Mouse (Mus musculus) adipocyte (in vitro differentiated cells): ENCODE measurements at regions not wholly inside any gene's neighbourhood (a gene's known extent, or its start where the extent isn't known, plus 50 kb on each side); places are given as distances from the start of the nearest gene placed in this dataset.

Experiments
- DNase-seq: peaks from one replicate; pipeline ENCODE4 v3.0.0-alpha.2; 2016; ENCODE audit warnings: low spot score

DNA sequence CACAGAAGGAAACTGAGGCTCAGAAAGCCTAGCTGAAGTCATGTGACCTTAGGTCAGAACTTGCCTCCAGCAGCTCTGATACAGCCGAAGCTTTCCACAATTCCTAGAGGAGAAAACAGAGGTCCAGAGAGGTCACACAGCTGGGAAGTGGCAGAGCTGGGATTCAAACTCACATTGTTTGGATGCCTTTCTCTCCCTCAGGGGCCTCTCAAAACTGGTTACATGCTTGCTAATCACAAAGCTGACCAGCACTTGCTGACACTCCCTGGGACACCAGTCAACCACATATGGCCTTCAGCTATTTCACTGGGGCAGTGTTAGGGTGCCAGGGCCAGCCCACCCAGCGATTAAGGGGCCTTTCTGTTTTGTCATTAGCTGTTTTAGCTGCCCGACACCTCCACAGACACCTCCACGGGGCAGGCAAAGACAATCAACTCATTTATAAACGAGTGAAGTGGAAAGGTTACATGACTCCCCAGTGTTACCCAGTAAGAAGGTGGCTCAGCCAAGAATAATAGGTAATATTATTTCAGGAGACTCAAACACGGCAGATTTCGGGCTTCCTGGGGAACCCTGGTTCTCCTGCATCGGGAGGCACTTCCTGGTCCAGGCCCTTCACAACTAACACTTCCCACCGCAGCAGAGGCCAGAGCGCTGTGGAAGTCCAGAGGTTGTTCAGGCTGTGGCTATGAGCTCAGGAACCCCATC, 71.4 kb downstream of the 2410131K14Rik start:
- peak; percentile 53 for DNase-seq

DNA sequence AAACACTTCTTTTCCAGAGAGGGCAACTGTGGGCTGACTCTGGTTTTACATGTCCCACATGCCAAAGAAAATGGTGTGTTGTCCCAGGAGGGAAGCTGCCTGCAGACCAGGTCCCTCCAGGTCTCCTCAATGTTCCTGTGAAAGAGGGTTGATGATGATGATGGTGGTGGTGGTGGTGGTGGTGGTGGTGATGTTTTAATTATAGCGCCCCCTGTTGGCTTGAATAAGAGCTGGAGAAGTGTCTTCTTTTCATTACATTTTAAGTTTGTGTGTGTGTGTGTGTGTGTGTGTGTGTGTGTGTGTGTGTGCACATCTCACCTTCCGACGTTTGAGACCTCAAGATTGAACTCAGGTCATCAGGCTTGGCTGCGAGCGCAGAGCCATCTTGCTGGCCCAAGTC, 73.0 kb downstream of the 2410131K14Rik start:
- no peak for DNase-seq

DNA sequence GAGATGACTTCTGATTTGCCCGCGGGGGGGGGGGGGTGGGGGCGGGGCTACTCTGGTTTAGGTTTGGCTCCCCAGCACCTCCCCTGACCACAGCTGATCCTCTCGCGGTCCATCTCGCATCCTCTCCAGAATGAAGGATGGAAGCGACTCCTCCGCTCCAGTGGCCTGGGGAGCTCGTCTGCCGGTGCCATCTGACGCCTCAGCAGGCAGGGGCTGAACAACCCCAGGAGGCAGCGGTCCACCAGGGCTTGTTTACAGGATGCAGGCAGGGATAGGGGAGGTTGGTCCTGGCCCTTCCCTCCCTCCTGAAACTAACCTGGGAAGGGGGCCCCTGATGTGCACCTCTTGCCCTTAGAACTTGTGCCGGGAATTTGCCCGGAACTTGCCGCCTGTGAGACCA, 73.9 kb downstream of the 2410131K14Rik start:
- no peak for DNase-seq

DNA sequence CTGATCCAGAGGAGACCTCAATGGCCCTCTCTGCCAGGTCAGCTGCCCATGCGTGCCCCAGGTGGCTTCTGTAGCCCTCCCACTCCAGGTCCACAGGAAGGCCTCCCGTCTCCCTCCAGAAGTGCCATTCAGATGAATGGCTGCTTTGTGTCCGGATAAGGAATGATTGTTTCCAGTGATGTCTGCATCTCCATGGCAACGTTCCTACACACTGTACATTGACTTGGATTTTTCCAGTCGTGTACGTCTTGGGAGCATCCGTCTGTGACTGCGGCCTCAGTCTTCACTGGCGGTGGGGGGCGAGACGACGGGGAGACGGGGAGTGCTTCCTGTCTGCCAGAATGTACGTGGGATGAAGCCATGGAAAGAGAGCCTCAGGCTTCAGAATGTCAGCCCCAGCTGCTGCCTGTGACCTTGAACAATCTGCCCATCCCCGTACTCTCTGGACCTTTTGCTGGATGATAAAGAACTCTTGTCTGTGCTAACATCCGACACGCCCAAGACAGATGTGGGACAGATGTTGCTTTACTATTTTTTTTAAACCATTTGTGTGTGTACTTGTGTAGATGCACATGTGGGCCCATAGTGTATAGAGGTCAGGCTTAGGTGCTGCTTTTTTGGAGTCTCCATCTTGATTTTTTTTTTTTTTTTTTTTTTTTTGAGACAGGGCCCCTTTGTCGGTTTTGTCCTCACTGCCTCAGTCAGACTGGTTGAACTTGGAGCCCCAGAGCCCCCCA, 76.9 kb downstream of the 2410131K14Rik start:
- DNase-seq = no peak

DNA sequence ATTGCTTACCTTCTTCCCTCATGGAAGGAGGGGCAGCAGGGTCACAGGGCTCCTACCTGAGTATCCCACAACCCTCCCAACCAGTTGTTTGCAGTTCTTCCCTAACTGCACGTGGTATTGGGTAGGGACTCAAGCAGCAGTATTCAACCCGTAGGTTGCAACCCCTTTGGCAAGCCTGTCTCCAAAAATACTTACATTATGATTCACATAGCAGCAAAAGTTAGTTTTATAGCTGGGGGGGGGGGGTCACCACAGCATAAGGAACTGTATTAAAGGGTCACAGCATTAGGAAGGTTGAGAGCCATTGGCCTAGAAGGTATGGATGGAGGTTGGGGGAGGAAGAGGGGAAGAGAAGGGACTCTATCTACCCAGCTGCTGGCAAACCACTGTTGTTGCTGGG, 78.1 kb downstream of the 2410131K14Rik start:
- no peak for DNase-seq

GRCm38 (mm10) chr5:118326837-118327541, 82.0 kb downstream of the 2410131K14Rik start:
- DNase-seq = peak; percentile 66

DNA sequence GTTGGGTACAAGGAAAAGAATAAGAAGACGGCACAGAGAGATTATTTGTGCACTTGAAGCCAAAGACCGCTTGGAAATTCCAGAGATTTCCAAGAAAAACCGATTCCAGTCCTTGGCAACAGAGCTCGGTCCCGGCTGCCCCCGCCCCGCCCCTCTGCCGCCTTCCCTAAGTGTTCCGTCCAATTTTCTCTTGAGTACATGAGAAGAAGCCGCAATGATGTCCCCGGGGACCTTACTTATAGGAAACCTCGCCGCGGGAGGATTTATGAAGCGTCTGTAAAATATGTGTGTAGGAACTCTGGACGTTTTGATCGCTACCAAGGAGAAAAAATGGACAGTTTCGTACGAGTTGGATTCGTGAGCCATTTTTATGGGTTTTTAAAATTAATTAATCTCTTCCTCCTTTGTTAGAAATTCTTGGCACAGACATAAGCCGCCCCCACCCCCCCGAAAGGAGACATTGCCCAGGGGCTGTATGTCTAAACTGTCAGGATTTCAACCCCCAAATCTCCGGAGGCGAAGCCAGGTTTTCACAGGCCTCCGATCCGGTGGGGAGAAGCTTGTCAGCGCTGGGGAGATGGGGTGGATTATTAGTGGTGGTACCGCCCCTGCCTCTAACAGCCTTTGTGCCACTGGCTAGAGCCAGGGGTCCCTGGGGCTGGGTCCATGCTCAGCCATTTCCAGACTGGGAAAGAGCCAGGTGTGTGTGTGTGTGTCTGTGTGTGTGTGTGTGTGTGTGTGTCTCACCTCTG, 83.1 kb downstream of the 2410131K14Rik start:
- peak; percentile 84 for DNase-seq

GRCm38 (mm10) chr5:118329143-118329542, 84.1 kb downstream of the 2410131K14Rik start:
- no peak for DNase-seq

DNA sequence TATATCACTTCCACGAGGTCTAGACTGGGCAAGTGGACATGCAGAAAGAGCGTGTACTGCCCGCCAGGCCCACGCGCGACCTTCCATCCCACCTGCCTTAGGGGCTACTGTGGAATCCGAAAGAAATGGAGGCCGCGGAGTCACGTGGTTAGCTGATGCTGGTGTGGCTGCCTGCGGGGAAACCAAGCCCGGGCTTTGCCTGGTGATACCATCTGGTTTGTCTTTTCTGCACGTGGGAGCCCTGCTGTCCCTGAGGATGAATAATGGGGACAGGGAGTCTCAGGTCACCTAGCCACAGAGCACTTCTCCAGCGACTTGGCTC, 86.2 kb downstream of the 2410131K14Rik start:
- no peak for DNase-seq

GRCm38 (mm10) chr5:118331608-118332394, 86.8 kb downstream of the 2410131K14Rik start:
- peak; percentile 89 for DNase-seq

- DNase-seq = no peak
Observed at GRCm38 (mm10) chr5:118334054-118334453, 89.0 kb downstream of the 2410131K14Rik start.

GRCm38 (mm10) chr5:118338186-118338585, 93.2 kb downstream of the 2410131K14Rik start:
- no peak for DNase-seq

GRCm38 (mm10) chr5:118339676-118340661, 94.9 kb downstream of the 2410131K14Rik start:
- DNase-seq = peak; percentile 89

GRCm38 (mm10) chr5:118343444-118344320, 98.7 kb downstream of the 2410131K14Rik start:
- no peak for DNase-seq

GRCm38 (mm10) chr5:118345226-118345625, 100.2 kb downstream of the 2410131K14Rik start:
- DNase-seq = no peak

GRCm38 (mm10) chr5:118349057-118349456, 104.0 kb downstream of the 2410131K14Rik start:
- DNase-seq = no peak

DNA sequence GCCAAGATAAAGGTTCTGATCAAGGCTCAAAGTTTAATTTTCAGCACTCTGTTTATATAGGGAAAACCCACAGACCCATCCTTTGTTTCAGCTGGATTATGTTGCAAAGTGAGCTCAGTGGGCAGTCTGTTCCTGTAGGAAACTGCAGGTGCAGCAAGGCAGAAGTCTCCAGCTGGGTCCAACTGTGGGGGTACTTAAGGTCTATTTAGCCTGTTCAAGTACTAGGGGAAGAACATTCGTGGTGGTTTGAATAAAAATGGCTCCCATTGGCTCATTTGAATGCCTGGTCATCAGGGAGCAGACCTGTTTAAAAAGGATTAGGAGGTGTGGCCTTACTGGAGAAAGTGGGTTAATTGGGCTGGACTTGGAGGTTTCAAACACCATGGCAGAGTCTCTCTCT, 106.3 kb downstream of the 2410131K14Rik start:
- DNase-seq = no peak

GRCm38 (mm10) chr5:118352142-118352541, 107.1 kb downstream of the 2410131K14Rik start:
- no peak for DNase-seq

DNA sequence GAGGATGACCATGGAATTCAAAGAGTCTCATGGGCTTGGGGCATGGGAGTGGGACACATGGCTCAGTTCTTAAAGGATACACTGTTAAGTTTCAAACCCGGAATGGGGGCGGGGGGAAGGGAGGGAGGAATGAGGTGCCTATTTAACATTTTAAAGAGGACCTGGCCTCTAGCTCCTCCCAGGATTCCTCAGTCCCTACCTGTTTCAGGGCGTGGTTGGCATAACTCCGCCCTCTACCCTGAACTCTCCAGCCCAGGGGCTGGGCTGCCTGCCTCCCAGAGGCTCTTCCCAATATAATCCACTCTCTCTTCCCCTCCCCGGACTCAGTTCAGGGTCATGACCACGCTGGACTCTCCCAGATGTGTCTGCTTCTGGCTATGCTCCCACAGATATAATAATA, 108.0 kb downstream of the 2410131K14Rik start:
- DNase-seq = no peak
